Mouse (Mus musculus) heart, embryonic 15.5 days (tissue): ENCODE measurements around the gene Zswim7. TPM values are rescaled to one million over a fixed set of nuclear protein-coding genes. Genes with fewer than 3 reads are reported as not detected.
A peak's percentile ranks its signal among the peaks of the same experiment; 100 is the strongest.
"Not testable (repeated sequence)": the region's sequence is repeated elsewhere in the genome, so short reads cannot be mapped to it uniquely, and the experiment has no call there.

Experiments used
- ATAC-seq: fragments of 200-750 bp; cut with Nextera tagmentation; replicated peaks from 2 replicates; pipeline ENCODE4 v1.8.0; 2017; ENCODE audit warnings: low read depth, moderate TSS enrichment; ENCODE audit not compliant: insufficient number of reproducible peaks, insufficient read depth, low FRiP score
- H3K27ac ChIP-seq: fragments of 300-500 bp; sonication (generic); 2 replicates; pipeline ENCODE4 v1.5.1; 2015; ENCODE audit warnings: mild to moderate bottlenecking, inconsistent platforms
- H3K27me3 ChIP-seq: fragments of 300-500 bp; sonication (generic); 2 replicates; pipeline ENCODE4 v1.6.1; 2015; ENCODE audit warnings: inconsistent platforms
- H3K36me3 ChIP-seq: fragments of 300-500 bp; sonication (generic); 2 replicates; pipeline ENCODE4 v1.6.1; 2015; ENCODE audit warnings: mild to moderate bottlenecking, inconsistent platforms
- H3K4me1 ChIP-seq: fragments of 300-500 bp; sonication (generic); replicated peaks from 2 replicates; pipeline ENCODE4 v1.6.1; 2015; ENCODE audit warnings: inconsistent platforms
- H3K4me2 ChIP-seq: fragments of 300-500 bp; sonication (generic); 2 replicates; pipeline ENCODE4 v1.6.1; 2015; ENCODE audit warnings: inconsistent platforms, mild to moderate bottlenecking, moderate library complexity
- H3K4me3 ChIP-seq: fragments of 300-500 bp; sonication (generic); 2 replicates; pipeline ENCODE4 v1.5.1; 2015; ENCODE audit warnings: mild to moderate bottlenecking, inconsistent platforms
- H3K9ac ChIP-seq: fragments of 300-500 bp; sonication (generic); 2 replicates; pipeline ENCODE4 v1.6.1; 2015; ENCODE audit warnings: mild to moderate bottlenecking, inconsistent platforms
- H3K9me3 ChIP-seq: fragments of 300-500 bp; sonication (generic); replicated peaks from 2 replicates; pipeline ENCODE4 v1.6.1; 2016; ENCODE audit warnings: inconsistent platforms
- WGBS: fragments of 180-500 bp; shearing (Covaris S2); methylation state at CpG from one replicate; pipeline ENCODE4 v1.1.7; 2015; ENCODE audit warnings: mixed read lengths; 5-methylcytosine and 5-hydroxymethylcytosine counted together
- polyA plus RNA-seq: library from polyadenylated mRNA; unstranded; fragments of >200 nt; fragmentation: Nextera tagmentation; extraction: Ambion mirVana; gene quantifications from 2 replicates; pipeline ENCODE4 v1.2.1, GENCODE M21; 2015

Gene Zswim7
- polyA plus RNA-seq, 1 experiment from 2014 or later = 13.8 TPM

- WGBS = 90% methylated on average over 3 of the region's 3 CpGs
- H3K9me3 ChIP-seq = not testable (repeated sequence)
These were observed 2.8 kb upstream of the Zswim7 start for GRCm38 (mm10) chr11:62284020-62284419.

GRCm38 (mm10) chr11:62281601-62281997 lies 424 bp upstream of the Zswim7 start:
- peaks cover 9% of the 10 kb centered on the region; the same call in 1 of the 2 replicates for H3K4me1 ChIP-seq

More at GRCm38 (mm10) chr11:62284020-62284419, 2.8 kb upstream of the Zswim7 start:
- H3K4me1 ChIP-seq, H3K27ac ChIP-seq, H3K4me2 ChIP-seq, ATAC-seq, H3K4me3 ChIP-seq, H3K9ac ChIP-seq, H3K27me3 ChIP-seq: not testable (repeated sequence)
- peaks cover 33% of the 10 kb centered on the region; the same call in 1 of the 2 replicates for H3K36me3 ChIP-seq

GRCm38 (mm10) chr11:62278027-62278426 lies 3.1 kb downstream of the Zswim7 start:
- Histone ChIP-seq H3K4me3 (no peak overlapping the region), H3K36me3 (0 out of 2 replicates have a peak, but pooled peaks cover 3% of the 10 kb centered on the region), H3K9ac (no peak overlapping the region), H3K27me3 (no peaks in the 10 kb centered on the region), H3K9me3 (no peaks in the 10 kb centered on the region), H3K27ac (no peak overlapping the region), H3K4me1 (peaks cover 9% of the 10 kb centered on the region; the same call in 1 of the 2 replicates), H3K4me2 (no peak overlapping the region)
- no peak for ATAC-seq
- 12% methylated on average over 5 of the region's 5 CpGs for WGBS

More at GRCm38 (mm10) chr11:62281601-62281997, 424 bp upstream of the Zswim7 start:
- H3K9me3 ChIP-seq = no peaks in the 10 kb centered on the region
- peak overlapping the region; percentile 71 for H3K9ac ChIP-seq
- peak; percentile 82 for ATAC-seq
- H3K27ac ChIP-seq = peak overlapping the region; percentile 95
- H3K4me2 ChIP-seq = peak overlapping the region; percentile 64
- peak overlapping the region; percentile 71 for H3K4me3 ChIP-seq
- no peaks in the 10 kb centered on the region for H3K27me3 ChIP-seq
- peaks cover 29% of the 10 kb centered on the region; the same call in 1 of the 2 replicates for H3K36me3 ChIP-seq
- WGBS = under 1% methylated on average over 57 of the region's 57 CpGs

DNA sequence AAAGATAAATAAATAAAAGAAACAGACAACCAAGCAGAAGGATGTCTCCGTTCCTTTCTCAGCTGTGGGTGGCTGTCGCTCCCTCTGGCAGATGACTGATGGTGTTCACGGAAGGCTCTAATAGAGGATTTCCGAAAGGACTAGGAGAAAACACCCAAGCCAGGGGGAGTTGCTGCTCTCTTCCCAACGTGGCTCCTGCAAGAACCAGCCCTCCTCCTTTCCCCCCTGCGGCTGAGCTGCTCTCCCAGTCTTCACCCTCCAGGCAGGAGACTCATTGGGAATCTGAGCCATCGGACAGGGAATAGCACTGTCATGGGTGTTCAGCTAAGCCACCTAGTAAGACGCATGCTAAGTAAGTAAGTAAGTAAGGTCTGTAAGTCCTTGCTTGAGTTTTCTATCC lies 4.1 kb downstream of the Zswim7 start:
- Histone ChIP-seq H3K4me1 (peaks cover 7% of the 10 kb centered on the region; the same call in 1 of the 2 replicates), H3K9ac (no peak overlapping the region), H3K27ac (no peak overlapping the region), H3K4me2 (no peak overlapping the region), H3K9me3 (no peaks in the 10 kb centered on the region), H3K27me3 (no peaks in the 10 kb centered on the region), H3K4me3 (no peak overlapping the region), H3K36me3 (no peaks in the 10 kb centered on the region)
- 54% methylated on average over 8 of the region's 8 CpGs for WGBS
- no peak for ATAC-seq

- no peak overlapping the region for H3K4me2 ChIP-seq
- H3K9ac ChIP-seq = no peak overlapping the region
- H3K27me3 ChIP-seq = no peaks in the 10 kb centered on the region
- H3K27ac ChIP-seq = no peak overlapping the region
- WGBS = 57% methylated on average over 5 of the region's 5 CpGs
- ATAC-seq = no peak
- H3K36me3 ChIP-seq = no peaks in the 10 kb centered on the region
- no peaks in the 10 kb centered on the region for H3K9me3 ChIP-seq
- H3K4me1 ChIP-seq = no peaks in the 10 kb centered on the region
- no peak overlapping the region for H3K4me3 ChIP-seq
These were observed 10.3 kb downstream of the Zswim7 start for GRCm38 (mm10) chr11:62270851-62271250.

- WGBS = 71% methylated on average over 12 of the region's 12 CpGs
- H3K27me3 ChIP-seq = no peaks in the 10 kb centered on the region
- H3K9ac ChIP-seq = no peak overlapping the region
- no peak overlapping the region for H3K27ac ChIP-seq
- no peaks in the 10 kb centered on the region for H3K9me3 ChIP-seq
- ATAC-seq = no peak
- no peak overlapping the region for H3K4me3 ChIP-seq
- no peaks in the 10 kb centered on the region for H3K36me3 ChIP-seq
- no peak overlapping the region for H3K4me2 ChIP-seq
- no peaks in the 10 kb centered on the region for H3K4me1 ChIP-seq
These were observed 12.1 kb downstream of the Zswim7 start for GRCm38 (mm10) chr11:62269097-62269496.

GRCm38 (mm10) chr11:62268381-62268780 lies 12.8 kb downstream of the Zswim7 start:
- Histone ChIP-seq H3K27me3 (no peaks in the 10 kb centered on the region), H3K36me3 (no peaks in the 10 kb centered on the region), H3K4me3 (no peak overlapping the region), H3K27ac (no peak overlapping the region), H3K4me2 (no peak overlapping the region), H3K9ac (no peak overlapping the region), H3K4me1 (no peaks in the 10 kb centered on the region), H3K9me3 (no peaks in the 10 kb centered on the region)
- ATAC-seq = no peak
- WGBS = 67% methylated on average over 8 of the region's 8 CpGs

DNA sequence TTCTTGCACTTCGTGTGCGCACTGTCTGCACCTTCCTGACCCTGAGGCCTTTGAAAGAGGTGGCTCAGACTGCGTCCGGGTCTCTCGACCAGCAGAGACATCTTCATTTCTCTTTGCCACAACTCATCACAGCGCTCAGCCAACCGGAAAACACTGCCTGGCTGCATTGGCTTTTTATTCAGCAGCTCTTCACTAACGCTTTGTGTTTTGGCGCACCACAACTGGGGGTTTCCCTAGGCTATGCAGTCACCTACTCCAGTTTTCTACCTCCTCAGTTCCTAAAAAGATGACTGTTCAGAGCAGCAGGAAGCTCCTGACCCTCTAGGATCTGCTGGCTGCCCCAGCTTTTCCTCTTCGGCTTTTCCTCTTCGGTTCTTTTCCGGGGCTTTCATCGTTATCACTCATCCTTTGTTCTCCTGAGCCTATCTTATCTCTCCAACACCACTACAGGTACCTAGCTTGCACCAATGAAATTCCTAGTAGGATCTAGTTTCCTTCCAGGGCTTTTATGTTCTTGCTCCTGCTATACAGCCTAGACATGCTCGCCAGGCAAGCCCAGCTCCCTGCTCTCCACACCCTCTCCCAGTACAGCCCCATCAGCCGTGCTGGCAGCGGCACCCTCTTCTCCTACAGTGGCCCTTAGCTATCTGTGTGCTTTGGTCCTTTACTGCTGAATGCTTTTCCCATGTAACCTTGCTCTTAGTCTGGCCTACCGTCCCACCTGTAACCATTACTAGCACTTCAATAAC lies 14.5 kb downstream of the Zswim7 start:
- 53% methylated on average over 17 of the region's 17 CpGs for WGBS
- Histone ChIP-seq H3K4me1 (no peaks in the 10 kb centered on the region), H3K4me3 (no peak overlapping the region), H3K4me2 (no peak overlapping the region), H3K27ac (no peak overlapping the region), H3K36me3 (no peaks in the 10 kb centered on the region), H3K27me3 (no peaks in the 10 kb centered on the region), H3K9me3 (no peaks in the 10 kb centered on the region), H3K9ac (no peak overlapping the region)
- no peak for ATAC-seq

- no peaks in the 10 kb centered on the region for H3K27me3 ChIP-seq
- no peak overlapping the region for H3K4me2 ChIP-seq
- 85% methylated on average over 7 of the region's 7 CpGs for WGBS
- H3K4me1 ChIP-seq = no peaks in the 10 kb centered on the region
- no peaks in the 10 kb centered on the region for H3K9me3 ChIP-seq
- H3K27ac ChIP-seq = no peak overlapping the region
- no peak for ATAC-seq
- no peaks in the 10 kb centered on the region for H3K36me3 ChIP-seq
- no peak overlapping the region for H3K9ac ChIP-seq
- H3K4me3 ChIP-seq = no peak overlapping the region
These were observed 15.5 kb downstream of the Zswim7 start for GRCm38 (mm10) chr11:62265642-62266041.

- 0 out of 2 replicates have a peak, but pooled peaks cover 4% of the 10 kb centered on the region for H3K27me3 ChIP-seq
- no peaks in the 10 kb centered on the region for H3K36me3 ChIP-seq
- H3K9me3 ChIP-seq = no peaks in the 10 kb centered on the region
- no peak for ATAC-seq
- 32% methylated on average over 7 of the region's 7 CpGs for WGBS
- H3K4me1 ChIP-seq = no peaks in the 10 kb centered on the region
- no peak overlapping the region for H3K27ac ChIP-seq
- no peak overlapping the region for H3K9ac ChIP-seq
- H3K4me2 ChIP-seq = no peak overlapping the region
- H3K4me3 ChIP-seq = no peak overlapping the region
These were observed 17.2 kb downstream of the Zswim7 start for GRCm38 (mm10) chr11:62264018-62264417.

- Histone ChIP-seq H3K27ac (no peak overlapping the region), H3K9ac (no peak overlapping the region)
These were observed 17.6 kb downstream of the Zswim7 start for GRCm38 (mm10) chr11:62263599-62263998.

DNA sequence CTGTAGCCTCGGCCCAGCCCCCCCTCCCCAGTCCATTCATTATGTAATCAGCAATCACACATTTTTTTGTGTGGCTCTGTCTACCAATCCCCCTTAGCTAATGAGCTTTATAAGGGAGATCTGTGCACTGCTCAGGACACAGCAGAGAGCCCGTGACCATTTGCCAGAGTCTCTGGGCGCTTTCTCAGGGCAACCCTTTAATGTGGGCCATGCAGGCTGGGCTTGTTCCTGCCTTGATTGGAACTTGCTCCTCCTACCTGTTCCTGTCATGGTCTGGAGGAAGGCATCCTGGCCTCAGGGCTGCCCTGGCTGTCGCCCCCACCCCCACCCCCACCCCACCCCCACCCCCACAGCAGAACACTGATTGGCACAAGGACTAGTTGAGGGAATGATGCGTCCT lies 22.0 kb downstream of the Zswim7 start:
- H3K4me1 ChIP-seq = no peaks in the 10 kb centered on the region
- no peaks in the 10 kb centered on the region for H3K36me3 ChIP-seq
- no peak for ATAC-seq
- 0 out of 2 replicates have a peak, but pooled peaks cover 9% of the 10 kb centered on the region for H3K27me3 ChIP-seq
- no peak overlapping the region for H3K4me2 ChIP-seq
- H3K9ac ChIP-seq = no peak overlapping the region
- H3K9me3 ChIP-seq = no peaks in the 10 kb centered on the region
- H3K27ac ChIP-seq = no peak overlapping the region
- no peak overlapping the region for H3K4me3 ChIP-seq
- WGBS = 53% methylated on average over 5 of the region's 5 CpGs

More at GRCm38 (mm10) chr11:62263599-62263998, 17.6 kb downstream of the Zswim7 start:
- Histone ChIP-seq H3K9me3 (no peaks in the 10 kb centered on the region), H3K4me3 (no peak overlapping the region), H3K36me3 (no peaks in the 10 kb centered on the region), H3K4me2 (no peak overlapping the region), H3K4me1 (no peaks in the 10 kb centered on the region), H3K27me3 (0 out of 2 replicates have a peak, but pooled peaks cover 4% of the 10 kb centered on the region)
- WGBS = 68% methylated on average over 7 of the region's 7 CpGs
- ATAC-seq = no peak
